8 mouse cellular contexts compared by ENCODE assay signal in genomic region chr1:151345863-151346195, GRCm38 (mm10). TPM values are rescaled to one million over a fixed set of nuclear protein-coding genes. Genes with fewer than 3 reads are reported as not detected.
A peak's percentile ranks its signal among the peaks of the same experiment; 100 is the strongest.
DNase-seq lines count a peak whose midpoint lies in the region; ATAC-seq and TF ChIP-seq lines count a peak whose summit lies in the region.

No protein-coding gene starts in this region.

- no peak for TF ChIP-seq CTCF in kidney, postnatal 0 days (IDR thresholded peaks at IDR 0.05; ENCODE audit: low read depth)
- no peak for TF ChIP-seq CTCF in brain, embryonic 14.5 days (IDR thresholded peaks at IDR 0.05; ENCODE audit: borderline replicate concordance, extremely low read depth, insufficient read depth, insufficient read length)

- H3K4me2 ChIP-seq in kidney, postnatal 0 days (ENCODE audit: low read length), result peak overlapping the region; percentile 68
- peak overlapping the region; percentile 62 for H3K4me2 ChIP-seq in hindbrain, embryonic 12.5 days (replicated peaks)
- H3K4me2 ChIP-seq in midbrain, embryonic 14.5 days (ENCODE audit: low read length), result peak overlapping the region; percentile 66

- H3K4me3 ChIP-seq in kidney, postnatal 0 days (replicated peaks; ENCODE audit: low read depth, low read length), result peak overlapping the region; percentile 94
- H3K4me3 ChIP-seq in hindbrain, embryonic 12.5 days, result peak overlapping the region; percentile 95
- H3K4me3 ChIP-seq in midbrain, embryonic 14.5 days (replicated peaks; ENCODE audit: low read depth, low read length), result peak overlapping the region; percentile 90

- TF ChIP-seq POLR2A in brain, embryonic 14.5 days (IDR thresholded peaks at IDR 0.05; ENCODE audit: borderline replicate concordance, extremely low read depth, insufficient read depth, insufficient read length, poor library complexity, severe bottlenecking), result no peak

- no peaks in the 10 kb centered on the region for H3K9me3 ChIP-seq in kidney, postnatal 0 days (replicated peaks; ENCODE audit: low read length)
- H3K9me3 ChIP-seq in hindbrain, embryonic 12.5 days (replicated peaks), result no peaks in the 10 kb centered on the region
- no peaks in the 10 kb centered on the region for H3K9me3 ChIP-seq in midbrain, embryonic 14.5 days (ENCODE audit: control insufficient read depth, low read length)

- peak overlapping the region; percentile 97 for H3K27ac ChIP-seq in kidney, postnatal 0 days
- H3K27ac ChIP-seq in hindbrain, embryonic 12.5 days, result no peak overlapping the region
- no peak overlapping the region for H3K27ac ChIP-seq in midbrain, embryonic 14.5 days (replicated peaks; ENCODE audit: low read depth, low read length)

- peaks cover 9% of the 10 kb centered on the region; the same call in 1 of the 2 replicates for H3K36me3 ChIP-seq in kidney, postnatal 0 days (ENCODE audit: insufficient read depth, low read length)
- peaks cover 10% of the 10 kb centered on the region for H3K36me3 ChIP-seq in hindbrain, embryonic 12.5 days
- H3K36me3 ChIP-seq in midbrain, embryonic 14.5 days (ENCODE audit: control insufficient read depth, insufficient read depth, low read length), result peaks cover 14% of the 10 kb centered on the region

- DNase-seq in kidney, postnatal 0 days (ENCODE audit: low spot score), result no peak
- DNase-seq in kidney, postnatal 14 days, result no peak
- DNase-seq in brain, embryonic 14.5 days (ENCODE audit: low read depth), result peak; percentile 56
- DNase-seq in midbrain, embryonic 14.5 days, result no peak
- no peak for DNase-seq in right cerebral cortex, postnatal 10 days (ENCODE audit: low spot score in 2 of 2)
- DNase-seq in spleen, postnatal 10 days (ENCODE audit: low spot score in 2 of 2), result no peak
- DNase-seq in frontal cortex, postnatal 36 days (ENCODE audit: low spot score in 2 of 2), result no peak

- no peak for ATAC-seq in kidney, postnatal 0 days (replicated peaks; ENCODE audit: low FRiP score, low read depth)
- no peak for ATAC-seq in hindbrain, embryonic 12.5 days (ENCODE audit: low FRiP score)
- ATAC-seq in midbrain, embryonic 14.5 days (ENCODE audit: low FRiP score, low TSS enrichment), result no peak

- peak overlapping the region; percentile 95 for H3K9ac ChIP-seq in kidney, postnatal 0 days (ENCODE audit: low read depth, low read length)
- peak overlapping the region; percentile 98 for H3K9ac ChIP-seq in hindbrain, embryonic 12.5 days
- peak overlapping the region; percentile 95 for H3K9ac ChIP-seq in midbrain, embryonic 14.5 days (replicated peaks; ENCODE audit: low read length)

- H3K4me1 ChIP-seq in kidney, postnatal 0 days (replicated peaks; ENCODE audit: insufficient read depth, low read length), result 0 out of 2 replicates have a peak, but pooled peaks cover 4% of the 10 kb centered on the region
- peaks cover 32% of the 10 kb centered on the region for H3K4me1 ChIP-seq in hindbrain, embryonic 12.5 days
- H3K4me1 ChIP-seq in midbrain, embryonic 14.5 days (ENCODE audit: control insufficient read depth, insufficient read depth, low read length), result peaks cover 32% of the 10 kb centered on the region

- no peaks in the 10 kb centered on the region for H3K27me3 ChIP-seq in kidney, postnatal 0 days (ENCODE audit: insufficient read depth, low read length)
- no peaks in the 10 kb centered on the region for H3K27me3 ChIP-seq in hindbrain, embryonic 12.5 days
- no peaks in the 10 kb centered on the region for H3K27me3 ChIP-seq in midbrain, embryonic 14.5 days (ENCODE audit: control insufficient read depth, insufficient read depth, low read length)

RNA-seq across cellular contexts. Expression of gene Ivns1abp, which starts 1.6 kb away (rescaled TPM):
- 432 and 474 TPM in 2 replicates for polyA plus RNA-seq in kidney, postnatal 0 days (2015; fragmentation: Nextera tagmentation; extraction: Ambion mirVana)
- 203 and 240 TPM in 2 replicates for polyA plus RNA-seq in brain, embryonic 14.5 days (2012; rRNA removed)
- 325 and 337 TPM in 2 replicates for polyA plus RNA-seq in hindbrain, embryonic 12.5 days (2016; fragmentation: Nextera tagmentation; extraction: Ambion mirVana)
- 182 and 297 TPM in 2 replicates for polyA plus RNA-seq in midbrain, embryonic 14.5 days (2014; fragmentation: Nextera tagmentation; extraction: Ambion mirVana)
